ENCODE assay signal across 22 mouse cellular contexts in the genomic region with DNA sequence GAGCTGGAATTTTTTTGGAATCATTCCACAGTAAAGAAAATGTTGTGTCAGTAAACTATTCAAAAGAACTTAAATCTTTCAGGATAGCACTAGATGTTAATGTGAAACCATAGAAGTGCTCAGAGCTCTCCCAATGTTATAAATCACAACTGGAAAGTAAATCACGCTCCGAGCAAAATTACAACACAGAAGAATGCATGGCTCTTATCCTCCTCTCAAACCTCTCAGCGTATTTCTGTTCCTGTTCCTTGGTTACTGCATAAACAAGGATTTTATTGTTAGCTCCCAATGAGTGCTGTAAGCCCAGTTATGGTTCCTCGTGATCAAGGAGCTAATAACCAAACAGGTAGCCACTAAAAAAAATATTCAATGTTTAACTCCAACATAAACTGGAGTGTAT.
"Had no signal": no experiment of that assay in that cellular context is flagged by ENCODE, and none has a peak within 500 bp of the region (broad histone marks: within the 10 kb centered on the region; RNA-seq: fewer than 3 reads in every experiment).

No protein-coding gene starts in this region.

- H3K9me3 ChIP-seq: limb, embryonic 12.5 days; limb, embryonic 15.5 days; midbrain, embryonic 10.5 days; midbrain, embryonic 15.5 days; neural tube, embryonic 12.5 days; neural tube, embryonic 15.5 days had no signal

- H3K4me1 ChIP-seq: limb, embryonic 12.5 days; limb, embryonic 15.5 days; midbrain, embryonic 10.5 days; midbrain, embryonic 15.5 days; neural tube, embryonic 12.5 days; neural tube, embryonic 15.5 days had no signal

- H3K9ac ChIP-seq: limb, embryonic 12.5 days; limb, embryonic 15.5 days; liver, embryonic 14.5 days; liver, postnatal 0 days; lung, embryonic 14.5 days; midbrain, embryonic 15.5 days; neural tube, embryonic 12.5 days; neural tube, embryonic 15.5 days had no signal

- H3K27me3 ChIP-seq: limb, embryonic 12.5 days; limb, embryonic 15.5 days; midbrain, embryonic 15.5 days; neural tube, embryonic 12.5 days; neural tube, embryonic 15.5 days had no signal

- H3K4me2 ChIP-seq: limb, embryonic 12.5 days; limb, embryonic 15.5 days; liver, embryonic 11.5 days; lung, embryonic 14.5 days; midbrain, embryonic 15.5 days; neural tube, embryonic 12.5 days; neural tube, embryonic 15.5 days had no signal

- H3K27ac ChIP-seq: limb, embryonic 12.5 days; limb, embryonic 15.5 days; liver, embryonic 14.5 days; macrophage; midbrain, embryonic 10.5 days; midbrain, embryonic 15.5 days; neural tube, embryonic 12.5 days; neural tube, embryonic 15.5 days; stomach, postnatal 0 days had no signal

- ATAC-seq: liver, postnatal 0 days; lung, postnatal 0 days; midbrain, embryonic 15.5 days had no signal

- H3K36me3 ChIP-seq: limb, embryonic 12.5 days; limb, embryonic 15.5 days; midbrain, embryonic 10.5 days; midbrain, embryonic 15.5 days; neural tube, embryonic 12.5 days; neural tube, embryonic 15.5 days had no signal

- H3K4me3 ChIP-seq: limb, embryonic 12.5 days; limb, embryonic 15.5 days; midbrain, embryonic 10.5 days; midbrain, embryonic 15.5 days; neural tube, embryonic 12.5 days; neural tube, embryonic 15.5 days had no signal

- DNase-seq: kidney, adult 18-20 months; kidney, adult 9 months; kidney, postnatal 4 days; left cerebral cortex, postnatal 4 days; liver, postnatal 0 days; lung, embryonic 14.5 days; right cerebral cortex, adult 18-20 months; right cerebral cortex, postnatal 14 days; right cerebral cortex, postnatal 4 days; thymus, adult 2 months; thymus, postnatal 25 days had no signal
